Mouse (Mus musculus): ENCODE data around the gene Foxp1.

DNA sequence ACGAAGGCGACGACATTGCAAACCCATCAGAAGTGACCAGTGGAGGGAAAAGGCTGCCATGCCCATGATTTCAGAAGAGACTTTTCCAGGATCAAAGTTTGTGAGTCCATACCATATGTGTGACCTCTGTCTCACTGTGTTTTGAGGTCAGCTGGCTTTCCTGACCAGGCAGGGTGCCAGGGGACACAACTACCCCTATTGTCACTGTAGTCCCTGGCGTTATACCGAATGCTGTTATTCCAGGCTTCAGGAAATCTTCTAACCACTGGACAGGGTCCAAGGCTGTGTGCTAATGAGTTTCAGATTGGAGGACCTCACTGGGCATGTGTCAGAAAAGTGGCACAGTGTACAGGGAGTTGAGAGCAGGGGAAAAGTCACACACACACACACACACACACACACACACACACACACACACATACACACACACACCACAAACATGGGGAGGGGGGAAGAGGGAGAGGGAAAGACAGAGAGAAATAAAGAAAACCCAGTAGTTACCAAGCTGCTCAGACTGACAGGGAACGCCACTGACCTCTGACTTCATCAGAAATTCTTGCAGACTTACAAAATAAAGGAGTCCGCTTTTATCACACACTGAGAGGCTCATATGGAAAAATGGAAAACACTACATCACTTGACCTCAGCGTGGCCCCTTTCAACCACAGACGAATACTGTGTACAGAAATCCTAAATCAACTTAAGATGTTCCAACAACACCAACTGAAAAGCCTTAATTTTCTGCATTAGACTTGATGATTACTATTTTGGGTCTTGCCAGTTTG, 456.8 kb downstream of the Foxp1 start:
- TF ChIP-seq CTCF (IDR thresholded peaks at IDR 0.05; ENCODE audit: low read depth) (no peak), EP300 (IDR thresholded peaks at IDR 0.05; ENCODE audit: low read depth) (no peak)
